Mouse (Mus musculus): ENCODE measurements at regions not wholly inside any gene's neighbourhood (a gene's known extent, or its start where the extent isn't known, plus 50 kb on each side); places are given as distances from the start of the nearest gene placed in this dataset.

DNA sequence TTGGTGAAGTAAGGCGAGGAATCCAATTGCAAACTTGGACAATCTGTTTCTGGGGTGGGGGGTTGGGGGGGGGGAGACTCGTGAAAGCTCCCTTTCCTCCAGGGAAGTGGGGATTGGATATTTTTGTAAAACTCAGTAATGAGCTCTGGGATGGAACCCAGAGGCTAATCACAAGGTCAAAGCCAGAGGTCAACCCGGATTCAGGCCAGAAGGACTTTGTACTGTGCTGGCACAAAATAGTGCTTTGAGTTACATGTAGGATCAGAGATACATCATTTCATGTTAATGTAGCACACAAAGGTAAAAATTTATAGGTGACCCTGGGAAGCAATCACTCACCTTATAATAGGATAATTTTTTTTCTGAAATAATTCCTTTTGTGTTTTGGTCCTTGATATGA is 309.5 kb upstream of the Slc30a5 start:
- no peak for TF ChIP-seq GATA2 (IDR thresholded peaks at IDR 0.05; ENCODE audit: borderline replicate concordance, low read depth, low read length)
- TF ChIP-seq CTCF (IDR thresholded peaks at IDR 0.05; ENCODE audit: low read depth, low read length) = no peak
- TF ChIP-seq POLR2AphosphoS5 (IDR thresholded peaks at IDR 0.05; ENCODE audit: insufficient replicate concordance, low read depth, low read length) = no peak

DNA sequence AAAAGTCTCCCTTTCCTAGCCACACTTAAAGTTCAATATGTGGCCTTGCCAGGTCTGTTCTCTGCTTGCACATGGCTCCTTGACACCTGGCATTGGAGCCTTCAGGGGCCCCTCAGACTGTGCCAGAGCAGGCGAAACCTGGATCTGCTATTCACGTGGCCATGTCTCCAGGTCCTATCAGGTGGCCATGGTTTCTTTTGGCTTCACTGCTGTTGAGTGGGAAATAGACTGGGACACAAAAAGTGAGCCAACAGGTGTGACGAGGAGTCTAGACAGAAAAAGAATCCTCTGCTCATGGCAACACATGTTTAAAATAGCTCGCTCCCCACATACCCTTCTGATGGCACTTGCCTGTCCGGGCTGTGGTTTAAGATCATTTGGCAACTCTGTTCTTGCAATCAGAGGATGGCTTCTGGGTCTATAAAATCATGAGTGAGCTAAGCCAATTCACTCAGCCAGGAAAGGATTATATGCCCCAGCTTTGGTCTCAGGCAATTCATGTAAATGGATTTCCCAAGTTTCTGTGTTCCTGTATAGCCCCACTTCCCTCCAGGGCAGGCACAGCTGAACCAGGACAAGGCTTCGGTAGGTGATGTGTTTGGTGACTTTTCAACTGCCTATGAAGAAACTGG is 309.0 kb upstream of the Slc30a5 start:
- no peak for ATAC-seq (ENCODE audit: extremely low read depth, insufficient number of reproducible peaks, low FRiP score, poor library complexity, severe bottlenecking)

More for the DNA sequence above, 309.5 kb upstream of the Slc30a5 start:
- no peaks in the 10 kb centered on the region for H3K4me1 ChIP-seq (ENCODE audit: insufficient read depth, low read depth, low read length)
- H3K9me3 ChIP-seq (replicated peaks) = no peaks in the 10 kb centered on the region
- DNase-seq (ENCODE audit: low spot score) (no peak), ATAC-seq (ENCODE audit: extremely low read depth, insufficient number of reproducible peaks, low FRiP score, poor library complexity, severe bottlenecking) (no peak)
- H3K4me3 ChIP-seq (ENCODE audit: low read depth, low read length) = no peak overlapping the region
- no peaks in the 10 kb centered on the region for H3K36me3 ChIP-seq (replicated peaks)
- H3K27me3 ChIP-seq (ENCODE audit: insufficient read depth, low read length) = no peaks in the 10 kb centered on the region

DNA sequence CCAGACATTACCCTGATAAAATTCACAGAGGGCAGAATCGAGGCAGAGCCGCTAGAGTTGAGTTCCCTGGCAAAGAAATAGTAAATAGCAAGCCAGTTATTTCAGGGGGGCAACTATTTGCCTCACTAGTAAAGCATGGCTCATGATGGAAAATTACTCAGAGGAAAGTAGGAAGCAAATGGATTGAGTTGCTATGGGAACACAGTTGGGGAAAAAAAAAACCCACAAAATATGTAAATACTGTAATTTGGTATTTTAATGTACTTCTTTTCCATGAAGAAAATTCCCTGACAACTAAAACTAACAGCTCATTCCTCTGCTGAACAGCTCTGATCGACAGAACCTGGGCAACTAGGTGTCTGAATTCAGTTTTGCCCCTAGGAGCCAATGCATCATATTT is 296.2 kb upstream of the Slc30a5 start:
- TF ChIP-seq CTCF (IDR thresholded peaks at IDR 0.05; ENCODE audit: low read depth, low read length) (no peak), TAL1 (conservative IDR thresholded peaks at IDR 0.05; ENCODE audit: low read depth, low read length) (no peak), GATA1 (IDR thresholded peaks at IDR 0.05; ENCODE audit: borderline replicate concordance, low read length) (no peak), GATA2 (IDR thresholded peaks at IDR 0.05; ENCODE audit: borderline replicate concordance, low read depth, low read length) (no peak), POLR2AphosphoS5 (IDR thresholded peaks at IDR 0.05; ENCODE audit: insufficient replicate concordance, low read depth, low read length) (no peak)
- Histone ChIP-seq H3K4me3 (ENCODE audit: low read depth, low read length) (no peak overlapping the region), H3K9me3 (replicated peaks) (no peaks in the 10 kb centered on the region), H3K36me3 (replicated peaks) (no peaks in the 10 kb centered on the region), H3K27me3 (ENCODE audit: insufficient read depth, low read length) (no peaks in the 10 kb centered on the region), H3K4me1 (ENCODE audit: insufficient read depth, low read depth, low read length) (no peaks in the 10 kb centered on the region)
- ATAC-seq (ENCODE audit: extremely low read depth, insufficient number of reproducible peaks, low FRiP score, poor library complexity, severe bottlenecking) (no peak), DNase-seq (ENCODE audit: low spot score) (no peak)

More for the DNA sequence above, 309.0 kb upstream of the Slc30a5 start:
- no peak for DNase-seq (ENCODE audit: low spot score)
- H3K9me3 ChIP-seq (replicated peaks) = no peaks in the 10 kb centered on the region
- no peaks in the 10 kb centered on the region for H3K4me1 ChIP-seq (ENCODE audit: insufficient read depth, low read depth, low read length)
- H3K36me3 ChIP-seq (replicated peaks) = no peaks in the 10 kb centered on the region
- H3K27me3 ChIP-seq (ENCODE audit: insufficient read depth, low read length) = no peaks in the 10 kb centered on the region
- H3K4me3 ChIP-seq (ENCODE audit: low read depth, low read length) = no peak overlapping the region
- TF ChIP-seq GATA1 (IDR thresholded peaks at IDR 0.05; ENCODE audit: borderline replicate concordance, low read length) (no peak), TAL1 (conservative IDR thresholded peaks at IDR 0.05; ENCODE audit: low read depth, low read length) (no peak)

DNA sequence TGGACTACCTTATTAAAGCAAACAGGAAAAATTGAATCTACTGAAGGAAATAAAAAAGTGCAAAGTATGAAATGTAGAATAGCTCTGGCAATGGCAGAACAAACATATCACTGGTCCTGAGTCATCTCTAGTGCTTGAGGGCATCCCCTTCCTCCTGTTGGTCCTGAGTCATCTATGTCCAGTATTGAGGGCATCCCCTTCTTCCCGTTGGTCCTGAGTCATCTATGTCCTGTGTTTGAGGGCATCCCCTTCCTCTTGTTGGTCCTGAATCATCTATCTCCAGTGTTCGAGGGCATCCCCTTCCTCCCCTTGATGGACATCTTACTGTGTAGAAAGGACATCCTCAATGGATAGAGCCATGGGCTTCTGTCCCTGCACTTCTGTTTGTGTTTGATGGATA is 294.6 kb upstream of the Slc30a5 start:
- Histone ChIP-seq H3K4me1 (ENCODE audit: insufficient read depth, low read depth, low read length) (no peaks in the 10 kb centered on the region), H3K9me3 (replicated peaks) (no peaks in the 10 kb centered on the region), H3K27me3 (ENCODE audit: insufficient read depth, low read length) (no peaks in the 10 kb centered on the region), H3K4me3 (ENCODE audit: low read depth, low read length) (no peak overlapping the region), H3K36me3 (replicated peaks) (no peaks in the 10 kb centered on the region)
- ATAC-seq (ENCODE audit: extremely low read depth, insufficient number of reproducible peaks, low FRiP score, poor library complexity, severe bottlenecking) (no peak), DNase-seq (ENCODE audit: low spot score) (no peak)
- no peak for TF ChIP-seq CTCF (IDR thresholded peaks at IDR 0.05; ENCODE audit: low read depth, low read length)
- TF ChIP-seq POLR2AphosphoS5 (IDR thresholded peaks at IDR 0.05; ENCODE audit: insufficient replicate concordance, low read depth, low read length) = no peak
- TF ChIP-seq GATA2 (IDR thresholded peaks at IDR 0.05; ENCODE audit: borderline replicate concordance, low read depth, low read length) = no peak
- TF ChIP-seq TAL1 (conservative IDR thresholded peaks at IDR 0.05; ENCODE audit: low read depth, low read length) = no peak

DNA sequence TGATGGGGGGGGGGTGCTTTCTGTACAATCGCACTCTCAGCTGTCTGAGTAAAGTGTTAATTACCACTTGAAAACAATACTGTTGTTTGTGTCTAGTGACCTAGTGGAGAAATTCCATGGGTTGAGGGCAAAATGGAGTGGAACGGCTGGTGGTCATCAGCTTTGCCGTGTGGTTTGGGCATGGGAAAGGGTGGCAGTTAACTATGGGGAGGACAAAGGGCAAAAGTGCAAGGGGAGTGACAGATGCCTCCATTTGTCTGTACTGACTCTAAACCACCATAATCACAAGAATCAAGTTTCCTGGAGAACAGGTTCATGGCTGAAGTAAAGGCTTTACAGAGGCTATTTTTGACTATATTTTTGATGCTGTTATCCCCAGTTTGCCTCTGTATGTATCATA is 294.0 kb upstream of the Slc30a5 start:
- DNase-seq (ENCODE audit: low spot score) (no peak), ATAC-seq (ENCODE audit: extremely low read depth, insufficient number of reproducible peaks, low FRiP score, poor library complexity, severe bottlenecking) (no peak)
- Histone ChIP-seq H3K4me1 (ENCODE audit: insufficient read depth, low read depth, low read length) (no peaks in the 10 kb centered on the region), H3K27me3 (ENCODE audit: insufficient read depth, low read length) (no peaks in the 10 kb centered on the region), H3K36me3 (replicated peaks) (no peaks in the 10 kb centered on the region), H3K4me3 (ENCODE audit: low read depth, low read length) (no peak overlapping the region), H3K9me3 (replicated peaks) (no peaks in the 10 kb centered on the region)
- TF ChIP-seq GATA2 (IDR thresholded peaks at IDR 0.05; ENCODE audit: borderline replicate concordance, low read depth, low read length) = no peak
- TF ChIP-seq CTCF (IDR thresholded peaks at IDR 0.05; ENCODE audit: low read depth, low read length) = no peak
- TF ChIP-seq GATA1 (IDR thresholded peaks at IDR 0.05; ENCODE audit: borderline replicate concordance, low read length) = no peak
- TF ChIP-seq TAL1 (conservative IDR thresholded peaks at IDR 0.05; ENCODE audit: low read depth, low read length) = no peak
- no peak for TF ChIP-seq POLR2AphosphoS5 (IDR thresholded peaks at IDR 0.05; ENCODE audit: insufficient replicate concordance, low read depth, low read length)

DNA sequence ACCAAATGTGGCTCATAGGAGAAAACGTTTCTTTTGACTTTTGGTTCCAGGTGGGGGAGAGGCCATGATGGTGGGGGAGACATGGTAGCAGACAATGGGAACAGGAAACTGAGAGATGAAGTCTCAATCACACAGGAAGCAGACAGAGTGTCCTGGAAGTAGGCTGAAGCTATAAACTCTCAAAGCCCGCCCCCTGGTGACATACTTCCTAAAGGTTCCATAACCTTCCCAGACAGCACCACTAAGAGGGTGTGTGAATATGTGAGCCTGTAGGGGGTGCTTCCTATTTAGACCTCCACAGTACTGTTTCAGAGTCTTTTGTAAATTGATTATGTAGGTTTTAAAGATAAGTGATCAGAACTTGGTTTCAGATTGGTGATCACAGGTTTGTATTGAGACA is 284.1 kb upstream of the Slc30a5 start:
- Histone ChIP-seq H3K4me1 (ENCODE audit: insufficient read depth, low read depth, low read length) (no peaks in the 10 kb centered on the region), H3K4me3 (ENCODE audit: low read depth, low read length) (no peak overlapping the region), H3K36me3 (replicated peaks) (no peaks in the 10 kb centered on the region), H3K9me3 (replicated peaks) (no peaks in the 10 kb centered on the region), H3K27me3 (ENCODE audit: insufficient read depth, low read length) (no peaks in the 10 kb centered on the region)
- ATAC-seq (ENCODE audit: extremely low read depth, insufficient number of reproducible peaks, low FRiP score, poor library complexity, severe bottlenecking) (no peak), DNase-seq (ENCODE audit: low spot score) (no peak)
- TF ChIP-seq TAL1 (conservative IDR thresholded peaks at IDR 0.05; ENCODE audit: low read depth, low read length) (no peak), GATA1 (IDR thresholded peaks at IDR 0.05; ENCODE audit: borderline replicate concordance, low read length) (no peak), POLR2AphosphoS5 (IDR thresholded peaks at IDR 0.05; ENCODE audit: insufficient replicate concordance, low read depth, low read length) (no peak), GATA2 (IDR thresholded peaks at IDR 0.05; ENCODE audit: borderline replicate concordance, low read depth, low read length) (no peak), CTCF (IDR thresholded peaks at IDR 0.05; ENCODE audit: low read depth, low read length) (no peak)

DNA sequence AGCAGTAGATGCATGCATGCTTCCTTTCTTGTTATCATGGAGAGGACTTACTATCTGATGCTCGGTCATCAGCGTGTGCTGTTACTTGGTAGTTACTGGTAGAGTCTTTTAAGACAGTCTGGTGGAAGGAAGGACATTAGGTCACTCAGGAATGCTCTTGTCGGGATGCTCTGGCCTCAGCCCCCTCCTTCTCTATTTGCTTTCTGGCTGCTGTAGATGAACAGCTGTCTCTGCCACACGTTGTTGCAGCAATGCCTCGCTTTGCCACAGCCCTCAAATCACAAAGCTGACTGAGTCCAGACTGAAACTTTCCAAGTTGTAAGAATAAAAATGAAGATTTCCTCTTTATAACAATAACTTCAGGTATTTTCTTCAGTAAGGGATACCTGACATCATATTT is 282.1 kb upstream of the Slc30a5 start:
- H3K36me3 ChIP-seq (replicated peaks) = no peaks in the 10 kb centered on the region
- no peak for ATAC-seq (ENCODE audit: extremely low read depth, insufficient number of reproducible peaks, low FRiP score, poor library complexity, severe bottlenecking)
- TF ChIP-seq GATA2 (IDR thresholded peaks at IDR 0.05; ENCODE audit: borderline replicate concordance, low read depth, low read length) = no peak
- DNase-seq (ENCODE audit: low spot score) = no peak
- H3K27me3 ChIP-seq (ENCODE audit: insufficient read depth, low read length) = no peaks in the 10 kb centered on the region
- no peak overlapping the region for H3K4me3 ChIP-seq (ENCODE audit: low read depth, low read length)
- no peaks in the 10 kb centered on the region for H3K9me3 ChIP-seq (replicated peaks)
- no peaks in the 10 kb centered on the region for H3K4me1 ChIP-seq (ENCODE audit: insufficient read depth, low read depth, low read length)

All from G1E (cell line).